Mouse (Mus musculus): ENCODE results near the gene Crmp1.

Crmp1 gene

GRCm38 (mm10) chr5:37241224-37241623 lies 516 bp upstream of the Crmp1 start:
- no peak for DNase-seq

- no peak for DNase-seq
Observed at GRCm38 (mm10) chr5:37242360-37243168, 824 bp downstream of the Crmp1 start.

GRCm38 (mm10) chr5:37243169-37243886 lies 1.6 kb downstream of the Crmp1 start:
- DNase-seq, result peak in 1 of 2 experiments; percentile 19

- no peak for DNase-seq
Observed at GRCm38 (mm10) chr5:37244161-37244560, 2.4 kb downstream of the Crmp1 start.

- DNase-seq, result no peak
Observed at GRCm38 (mm10) chr5:37244666-37245242, 3.0 kb downstream of the Crmp1 start.

- no peak for DNase-seq
Observed at GRCm38 (mm10) chr5:37245651-37246050, 3.9 kb downstream of the Crmp1 start.

- no peak for DNase-seq
Observed at GRCm38 (mm10) chr5:37246138-37246910, 4.6 kb downstream of the Crmp1 start.

- no peak for DNase-seq
Observed at GRCm38 (mm10) chr5:37247456-37247855, 5.7 kb downstream of the Crmp1 start.

GRCm38 (mm10) chr5:37248870-37249269 lies 7.1 kb downstream of the Crmp1 start:
- no peak for DNase-seq

- no peak for DNase-seq
Observed at GRCm38 (mm10) chr5:37251596-37251995, 9.9 kb downstream of the Crmp1 start.

GRCm38 (mm10) chr5:37252101-37252804 lies 10.5 kb downstream of the Crmp1 start:
- DNase-seq, result no peak

GRCm38 (mm10) chr5:37254523-37254922 lies 12.8 kb downstream of the Crmp1 start:
- DNase-seq, result no peak

- DNase-seq, result no peak
Observed at GRCm38 (mm10) chr5:37256823-37257222, 15.1 kb downstream of the Crmp1 start.

- DNase-seq, result no peak
Observed at GRCm38 (mm10) chr5:37257243-37257642, 15.5 kb downstream of the Crmp1 start.

- DNase-seq, result no peak
Observed at GRCm38 (mm10) chr5:37261734-37262133, 20.0 kb downstream of the Crmp1 start.

- DNase-seq, result no peak
Observed at GRCm38 (mm10) chr5:37263816-37264215, 22.1 kb downstream of the Crmp1 start.

GRCm38 (mm10) chr5:37281021-37281420 lies 39.3 kb downstream of the Crmp1 start:
- DNase-seq, result no peak

- DNase-seq, result peak in 1 of 2 experiments; percentile 19
Observed at GRCm38 (mm10) chr5:37288374-37288773, 46.6 kb downstream of the Crmp1 start.

- DNase-seq, result peak in 1 of 2 experiments; percentile 7
Observed at GRCm38 (mm10) chr5:37289236-37289635, 47.5 kb downstream of the Crmp1 start.

GRCm38 (mm10) chr5:37290983-37291382 lies 49.2 kb downstream of the Crmp1 start:
- DNase-seq, result no peak

- no peak for DNase-seq
Observed at GRCm38 (mm10) chr5:37296717-37297116, 55.0 kb downstream of the Crmp1 start.

- peak in 1 of 2 experiments; percentile 5 for DNase-seq
Observed at GRCm38 (mm10) chr5:37298370-37298769, 56.6 kb downstream of the Crmp1 start.
